Mouse (Mus musculus) adrenal gland, postnatal 25 days (tissue): ENCODE measurements around the gene E330017A01Rik. TPM values are rescaled to one million over a fixed set of nuclear protein-coding genes. Genes with fewer than 3 reads are reported as not detected.
"Not testable (repeated sequence)": the region's sequence is repeated elsewhere in the genome, so short reads cannot be mapped to it uniquely, and the experiment has no call there.

Source experiments
- DNase-seq: peaks from one replicate; pipeline ENCODE4 v3.0.0; 2021; ENCODE audit warnings: mixed read lengths
- long read RNA-seq: library from polyadenylated mRNA; stranded (forward); transcript quantifications from one replicate; pipeline ENCODE4 v2.0.0, GENCODE M21; 2021
- total RNA-seq: library from RNA; stranded (reverse); gene quantifications from 2 replicates; pipeline ENCODE4 v1.2.3, GENCODE M21; 2021

The E330017A01Rik gene
- not detected in 2 replicates for total RNA-seq
- long read RNA-seq, result 0 reads

- no peak for DNase-seq
Measured at GRCm38 (mm10) chr16:58638689-58639175, at the start of gene E330017A01Rik. Gene E330017A01Rik (minus strand): TSS chr16:58638739.

GRCm38 (mm10) chr16:58685548-58686537, 47.3 kb upstream of the E330017A01Rik start:
- no peak for DNase-seq

GRCm38 (mm10) chr16:58684537-58684936, 46.0 kb upstream of the E330017A01Rik start:
- no peak for DNase-seq

GRCm38 (mm10) chr16:58683911-58684310, 45.4 kb upstream of the E330017A01Rik start:
- DNase-seq, result no peak

- no peak for DNase-seq
Measured at GRCm38 (mm10) chr16:58682870-58683269, 44.3 kb upstream of the E330017A01Rik start.

- no peak for DNase-seq
Measured at GRCm38 (mm10) chr16:58682046-58682445, 43.5 kb upstream of the E330017A01Rik start.

GRCm38 (mm10) chr16:58678660-58679059, 40.1 kb upstream of the E330017A01Rik start:
- no peak for DNase-seq

GRCm38 (mm10) chr16:58677491-58677890, 39.0 kb upstream of the E330017A01Rik start:
- no peak for DNase-seq

GRCm38 (mm10) chr16:58676633-58677032, 38.1 kb upstream of the E330017A01Rik start:
- DNase-seq, result no peak

GRCm38 (mm10) chr16:58676156-58676555, 37.6 kb upstream of the E330017A01Rik start:
- DNase-seq, result no peak

GRCm38 (mm10) chr16:58675256-58675655, 36.7 kb upstream of the E330017A01Rik start:
- DNase-seq, result no peak

GRCm38 (mm10) chr16:58673811-58674410, 35.4 kb upstream of the E330017A01Rik start:
- DNase-seq, result no peak

- no peak for DNase-seq
Measured at GRCm38 (mm10) chr16:58672396-58672795, 33.9 kb upstream of the E330017A01Rik start.

- no peak for DNase-seq
Measured at GRCm38 (mm10) chr16:58671212-58671985, 32.9 kb upstream of the E330017A01Rik start.

- DNase-seq, result no peak
Measured at GRCm38 (mm10) chr16:58670643-58671042, 32.1 kb upstream of the E330017A01Rik start.

- DNase-seq, result peak; percentile 78
Measured at GRCm38 (mm10) chr16:58669917-58670630, 31.5 kb upstream of the E330017A01Rik start, which contains the start of gene Cpox. Gene Cpox (plus strand): TSS chr16:58670292.

GRCm38 (mm10) chr16:58669264-58669663, 30.7 kb upstream of the E330017A01Rik start:
- DNase-seq, result no peak

GRCm38 (mm10) chr16:58668586-58668985, 30.0 kb upstream of the E330017A01Rik start:
- no peak for DNase-seq

- DNase-seq, result not testable (repeated sequence)
Measured at GRCm38 (mm10) chr16:58666681-58667080, 28.1 kb upstream of the E330017A01Rik start.

GRCm38 (mm10) chr16:58665137-58665536, 26.6 kb upstream of the E330017A01Rik start:
- not testable (repeated sequence) for DNase-seq

GRCm38 (mm10) chr16:58663816-58664215, 25.3 kb upstream of the E330017A01Rik start:
- no peak for DNase-seq
